Mouse (Mus musculus) common myeloid progenitor, adult 5-6 weeks (primary cell): ENCODE data around the gene Gm20696. TPM values are rescaled to one million over a fixed set of nuclear protein-coding genes. Genes with fewer than 3 reads are reported as not detected.
A peak's percentile ranks its signal among the peaks of the same experiment; 100 is the strongest.

ENCODE experiments used
- ATAC-seq: replicated peaks from 2 replicates; pipeline ENCODE4 v1.8.0; 2016; ENCODE audit warnings: low read depth, mild to moderate bottlenecking, moderate TSS enrichment, inconsistent platforms; ENCODE audit not compliant: poor library complexity, severe bottlenecking
- total RNA-seq: library from RNA; stranded (forward); fragments of 200-1000, 187-1606 nt; gene quantifications from 2 replicates; pipeline ENCODE4 v1.2.3, GENCODE M21; 2017

The Gm20696 gene
- total RNA-seq, 1 experiment from 2014 or later: 4.0 TPM

- ATAC-seq: no peak
These were observed 239.3 kb downstream of the Gm20696 start for GRCm38 (mm10) chr6:99427301-99427700.

- ATAC-seq: peak; percentile 32; the same call in 1 of the 2 replicates
These were observed 241.6 kb downstream of the Gm20696 start for GRCm38 (mm10) chr6:99425044-99425443.

GRCm38 (mm10) chr6:99420666-99421065, 245.9 kb downstream of the Gm20696 start:
- no peak for ATAC-seq

DNA sequence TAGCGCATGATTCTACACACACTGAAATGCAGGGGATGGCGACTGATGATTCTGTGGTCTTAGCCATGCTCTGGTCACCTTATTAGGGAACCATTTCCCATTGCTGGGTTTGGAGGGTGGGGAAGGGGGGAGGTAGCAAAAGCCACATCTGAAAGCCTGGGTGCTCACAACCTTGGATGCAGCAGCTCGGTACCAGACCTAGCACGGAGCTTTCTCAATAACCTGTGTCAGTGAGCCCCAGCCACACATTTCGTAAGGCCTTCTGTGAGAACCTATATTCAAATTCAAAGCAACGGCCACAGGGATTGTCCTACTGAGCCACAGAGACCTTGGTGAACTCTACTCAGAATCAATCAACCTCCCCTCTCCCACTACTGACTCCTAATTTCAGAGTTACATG, 254.0 kb downstream of the Gm20696 start:
- ATAC-seq: no peak

DNA sequence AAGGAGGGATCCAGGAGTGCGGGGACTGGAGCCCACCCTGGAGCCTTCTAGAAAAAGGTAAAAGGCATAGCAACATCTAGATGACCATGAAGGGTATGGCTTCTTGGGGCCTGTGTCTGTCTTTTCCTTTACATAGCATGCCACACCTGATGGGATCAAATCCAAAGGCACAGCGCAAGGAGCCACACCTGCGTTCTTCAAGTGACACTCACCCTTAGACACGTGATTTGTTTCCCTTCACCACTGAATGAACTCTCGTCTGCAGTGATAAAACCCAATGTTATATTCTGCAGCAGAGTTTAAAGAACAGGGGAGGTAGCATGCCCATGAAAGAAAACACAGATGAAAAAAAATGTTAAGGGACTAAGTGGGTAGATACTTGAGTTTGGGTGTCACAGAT, 257.0 kb downstream of the Gm20696 start:
- no peak for ATAC-seq

- no peak for ATAC-seq
These were observed 257.7 kb downstream of the Gm20696 start for GRCm38 (mm10) chr6:99408880-99409279.

- peak; percentile 60 for ATAC-seq
These were observed 262.7 kb downstream of the Gm20696 start for GRCm38 (mm10) chr6:99403755-99404390.

DNA sequence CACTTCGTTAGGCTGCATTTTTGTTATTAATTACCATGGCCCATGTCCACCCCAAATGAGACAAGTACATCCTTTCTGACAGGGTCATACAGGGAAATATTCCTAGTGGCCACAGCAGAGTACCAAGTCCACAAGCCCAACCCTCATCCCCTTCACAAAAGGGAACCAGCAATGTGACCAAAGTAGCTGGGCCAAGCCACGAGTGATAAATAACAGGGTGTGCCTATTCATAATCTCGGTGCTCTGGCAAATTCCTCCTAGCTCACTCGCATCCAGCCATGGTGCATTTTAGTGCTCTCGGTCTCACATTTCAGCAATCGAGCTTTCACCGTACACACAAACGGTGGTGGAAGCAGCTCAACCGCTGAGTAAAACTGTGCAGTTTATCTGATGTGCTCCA, 263.7 kb downstream of the Gm20696 start:
- peak; percentile 39; the same call in 1 of the 2 replicates for ATAC-seq

- ATAC-seq: no peak
These were observed 264.2 kb downstream of the Gm20696 start for GRCm38 (mm10) chr6:99402370-99402769.

GRCm38 (mm10) chr6:99401801-99402200, 264.8 kb downstream of the Gm20696 start:
- ATAC-seq: no peak

DNA sequence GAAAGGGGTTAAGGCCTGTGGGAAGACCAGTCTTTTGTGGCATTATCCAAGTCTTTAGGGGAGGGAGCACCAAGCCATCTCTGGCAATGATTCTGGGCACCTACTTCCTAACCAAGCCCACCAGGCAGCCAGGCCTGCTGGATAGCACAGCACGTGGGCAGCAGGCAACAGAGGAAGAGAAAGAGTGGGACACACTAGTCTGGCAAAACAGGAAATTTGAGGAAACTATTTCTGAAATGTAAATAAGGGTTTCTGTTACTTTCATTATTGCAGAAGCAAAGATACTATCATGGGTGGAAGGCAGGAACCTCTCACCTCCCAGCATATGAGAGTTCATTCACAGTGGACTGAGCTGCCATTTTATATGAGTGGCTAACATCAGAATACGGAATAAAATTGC, 265.4 kb downstream of the Gm20696 start:
- ATAC-seq: peak; percentile 37

DNA sequence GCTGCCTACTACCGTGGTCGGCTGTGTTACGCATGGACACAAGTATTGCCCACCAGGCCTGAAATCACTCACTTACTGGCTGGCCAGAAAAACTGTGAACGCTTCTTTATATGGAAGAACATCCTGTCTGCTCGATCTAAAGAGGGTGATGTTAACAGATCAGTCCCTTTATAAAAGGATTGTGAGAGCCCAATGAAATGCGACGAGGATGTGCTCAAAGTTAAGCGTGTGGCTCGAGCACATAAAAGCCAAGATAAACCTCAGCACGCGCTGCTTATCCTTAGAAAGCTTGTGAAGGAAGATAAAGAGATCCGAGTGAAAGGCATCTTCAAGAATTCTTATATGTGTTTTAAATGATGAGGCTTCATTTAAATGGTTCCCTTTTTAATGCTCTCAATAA, 270.9 kb downstream of the Gm20696 start:
- no peak for ATAC-seq

GRCm38 (mm10) chr6:99394801-99395200, 271.8 kb downstream of the Gm20696 start:
- ATAC-seq: no peak

DNA sequence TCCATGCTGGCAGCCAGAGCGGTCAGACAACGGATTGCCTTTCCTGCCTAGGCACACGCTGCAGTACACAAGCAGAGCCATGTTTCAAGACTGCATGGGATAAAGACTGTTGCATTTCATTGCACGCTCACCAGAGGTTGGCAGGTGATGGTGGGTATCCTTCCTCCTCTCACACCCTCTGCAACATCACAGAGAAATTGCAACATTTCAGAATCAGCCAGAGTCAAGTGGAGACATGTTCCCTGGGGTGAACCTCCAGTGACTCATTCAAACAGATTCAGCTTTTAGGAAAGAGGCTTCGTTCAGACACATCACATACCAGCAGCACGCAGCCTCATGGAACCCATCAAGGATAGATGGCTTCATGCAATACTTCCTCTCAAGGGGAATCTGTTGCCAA, 274.1 kb downstream of the Gm20696 start:
- no peak for ATAC-seq

DNA sequence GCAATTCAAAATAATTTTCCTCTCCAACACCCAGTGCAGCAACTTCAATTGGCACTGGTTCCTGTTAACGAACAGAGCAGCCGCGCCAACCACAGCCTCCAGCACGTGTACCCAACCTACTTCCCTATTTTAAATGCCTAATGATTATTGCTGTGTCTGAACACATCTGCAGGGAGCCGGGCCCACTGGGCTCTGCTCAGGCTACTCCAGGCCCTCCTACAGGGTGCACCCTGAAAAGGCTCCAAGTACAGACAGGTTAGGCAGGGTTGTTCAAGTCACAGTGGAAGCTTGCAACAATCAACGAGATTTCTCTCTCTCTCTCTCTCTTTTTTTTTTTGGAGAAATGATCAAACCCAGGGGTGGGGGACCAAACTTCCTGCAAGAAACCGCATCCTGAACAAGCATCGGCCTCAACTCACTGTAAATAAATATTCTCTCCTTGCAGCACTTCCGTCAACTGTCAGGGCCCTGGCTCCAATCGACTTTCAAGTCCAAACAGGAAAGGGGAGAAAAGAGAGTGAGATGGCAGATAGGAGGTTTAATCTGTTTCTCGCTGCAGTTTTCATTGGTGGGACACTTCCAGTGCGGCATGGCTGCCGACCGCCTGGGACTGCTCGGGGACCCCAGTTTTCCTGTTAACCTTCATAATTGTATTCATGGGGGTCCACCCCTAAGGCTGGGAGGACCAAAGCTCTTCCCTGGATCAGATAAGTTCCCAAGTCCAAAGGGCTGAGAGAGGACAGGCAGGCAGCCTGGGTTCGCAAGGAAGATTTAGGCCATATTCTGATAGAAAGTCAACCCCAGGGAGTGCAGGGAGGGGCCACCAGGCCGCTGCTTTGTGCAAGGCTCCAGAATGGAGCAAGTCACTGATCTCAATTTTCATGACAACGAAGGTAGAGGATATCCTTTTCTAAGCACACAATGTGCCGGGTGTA, 277.6 kb downstream of the Gm20696 start:
- ATAC-seq: peak; percentile 87

- ATAC-seq: no peak
These were observed 278.6 kb downstream of the Gm20696 start for GRCm38 (mm10) chr6:99388023-99388422.

GRCm38 (mm10) chr6:99385059-99385604, 281.5 kb downstream of the Gm20696 start:
- ATAC-seq: no peak

DNA sequence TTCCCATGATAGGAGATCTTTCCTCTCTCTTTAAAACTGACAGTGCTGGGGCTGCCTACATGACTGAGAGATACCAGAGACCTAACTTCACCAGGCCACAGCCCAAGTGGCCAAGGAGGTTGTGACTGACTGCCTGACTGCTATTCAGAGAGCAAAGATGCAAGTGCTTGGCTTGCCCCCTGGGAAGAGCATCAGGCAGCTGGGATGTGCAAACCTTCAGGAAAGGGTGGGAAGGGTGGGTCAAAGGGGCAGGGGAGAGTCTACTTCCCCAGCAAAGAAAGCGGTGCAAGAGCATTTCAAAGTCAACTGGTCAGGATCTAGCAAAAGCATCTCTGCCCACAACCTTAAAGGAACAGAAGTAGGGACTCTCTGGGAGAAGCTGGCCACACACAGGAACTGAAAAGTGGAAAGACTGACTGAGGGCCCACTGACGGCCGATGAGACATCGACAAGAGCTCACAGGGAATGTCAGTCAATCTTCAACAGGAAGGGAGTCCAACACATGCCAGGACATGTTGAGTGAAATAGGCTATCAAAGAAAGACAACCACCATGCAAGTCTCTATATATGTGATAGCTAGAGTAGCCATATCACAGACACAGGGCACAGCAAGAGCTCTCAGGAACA, 282.6 kb downstream of the Gm20696 start:
- ATAC-seq: no peak

DNA sequence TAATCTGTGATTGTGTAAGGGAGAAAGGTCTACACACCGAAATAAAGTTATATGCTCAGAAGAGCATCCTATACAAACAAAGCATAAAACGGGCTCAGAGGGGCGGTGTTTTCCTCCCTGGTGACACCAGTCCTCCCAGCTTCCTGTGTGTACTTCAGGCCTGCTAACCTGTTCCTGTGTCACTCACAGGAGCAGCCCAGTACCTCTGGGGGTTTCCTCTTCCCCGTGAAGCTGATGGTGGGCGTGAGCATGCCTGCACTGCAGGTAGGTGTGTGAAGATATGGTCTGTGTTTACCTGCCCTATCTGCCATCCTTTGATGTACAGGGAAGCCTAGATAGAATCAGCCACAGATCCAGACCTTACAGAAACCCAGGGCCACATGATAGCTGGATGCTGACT, 286.5 kb downstream of the Gm20696 start:
- ATAC-seq: no peak

GRCm38 (mm10) chr6:99378997-99379710, 287.4 kb downstream of the Gm20696 start:
- ATAC-seq: no peak
